Mouse (Mus musculus): ENCODE results near the gene Cep63. TPM values are rescaled to one million over a fixed set of nuclear protein-coding genes. Genes with fewer than 3 reads are reported as not detected.

Cep63 gene
- polyA plus RNA-seq, 1 experiment from 2014 or later: 43.9 TPM

GRCm38 (mm10) chr9:102547028-102547354 is 79.3 kb downstream of the Cep63 start:
- no peak overlapping the region for H3K4me2 ChIP-seq
- no peak for ATAC-seq (ENCODE audit: insufficient number of reproducible peaks, low FRiP score, low TSS enrichment, low read depth)
- H3K4me3 ChIP-seq: no peak overlapping the region
- H3K27ac ChIP-seq: no peak overlapping the region
- peaks cover 18% of the 10 kb centered on the region for H3K4me1 ChIP-seq
- no peak overlapping the region for H3K9ac ChIP-seq
- H3K36me3 ChIP-seq: no peaks in the 10 kb centered on the region
- H3K9me3 ChIP-seq: no peaks in the 10 kb centered on the region
- 32% methylated on average over 7 of the region's 7 CpGs for WGBS
- peaks cover 43% of the 10 kb centered on the region for H3K27me3 ChIP-seq

GRCm38 (mm10) chr9:102546256-102547027 is 79.9 kb downstream of the Cep63 start:
- no peak overlapping the region for H3K4me3 ChIP-seq
- WGBS: 45% methylated on average over 20 of the region's 20 CpGs
- peaks cover 43% of the 10 kb centered on the region for H3K27me3 ChIP-seq
- no peak overlapping the region for H3K4me2 ChIP-seq
- H3K27ac ChIP-seq: no peak overlapping the region
- peaks cover 16% of the 10 kb centered on the region for H3K4me1 ChIP-seq
- no peak overlapping the region for H3K9ac ChIP-seq
- no peak for ATAC-seq (ENCODE audit: insufficient number of reproducible peaks, low FRiP score, low TSS enrichment, low read depth)
- no peaks in the 10 kb centered on the region for H3K36me3 ChIP-seq
- H3K9me3 ChIP-seq: no peaks in the 10 kb centered on the region

GRCm38 (mm10) chr9:102545406-102546255 is 80.7 kb downstream of the Cep63 start:
- Histone ChIP-seq H3K9ac (no peak overlapping the region), H3K27me3 (peaks cover 43% of the 10 kb centered on the region), H3K4me2 (peak overlapping the region; percentile 54), H3K4me1 (peaks cover 16% of the 10 kb centered on the region), H3K36me3 (no peaks in the 10 kb centered on the region), H3K27ac (no peak overlapping the region), H3K9me3 (no peaks in the 10 kb centered on the region), H3K4me3 (0 out of 2 replicates have a peak overlapping the region, but pooled peaks have one; percentile 3)
- 18% methylated on average over 22 of the region's 22 CpGs for WGBS
- ATAC-seq (ENCODE audit: insufficient number of reproducible peaks, low FRiP score, low TSS enrichment, low read depth): no peak

GRCm38 (mm10) chr9:102544773-102545366 is 81.5 kb downstream of the Cep63 start:
- H3K4me1 ChIP-seq: peaks cover 16% of the 10 kb centered on the region
- H3K9ac ChIP-seq: no peak overlapping the region
- H3K9me3 ChIP-seq: no peaks in the 10 kb centered on the region
- WGBS: under 1% methylated on average over 26 of the region's 26 CpGs
- ATAC-seq (ENCODE audit: insufficient number of reproducible peaks, low FRiP score, low TSS enrichment, low read depth): no peak
- H3K27me3 ChIP-seq: peaks cover 43% of the 10 kb centered on the region
- peak overlapping the region; percentile 25 for H3K4me3 ChIP-seq
- H3K4me2 ChIP-seq: peak overlapping the region; percentile 54
- H3K27ac ChIP-seq: no peak overlapping the region
- H3K36me3 ChIP-seq: no peaks in the 10 kb centered on the region

- H3K27ac ChIP-seq: no peak overlapping the region
- 14% methylated on average over 11 of the region's 11 CpGs for WGBS
- H3K4me3 ChIP-seq: peak overlapping the region; percentile 25
- no peaks in the 10 kb centered on the region for H3K36me3 ChIP-seq
- H3K27me3 ChIP-seq: peaks cover 43% of the 10 kb centered on the region
- ATAC-seq (ENCODE audit: insufficient number of reproducible peaks, low FRiP score, low TSS enrichment, low read depth): 0 out of 2 replicates have a peak, but pooled peaks have one; percentile 50
- no peak overlapping the region for H3K9ac ChIP-seq
- H3K4me2 ChIP-seq: peak overlapping the region; percentile 54
- no peaks in the 10 kb centered on the region for H3K9me3 ChIP-seq
- peaks cover 16% of the 10 kb centered on the region for H3K4me1 ChIP-seq
These were observed 82.1 kb downstream of the Cep63 start for GRCm38 (mm10) chr9:102544116-102544772.

- peaks cover 43% of the 10 kb centered on the region for H3K27me3 ChIP-seq
- WGBS: 55% methylated on average over 2 of the region's 2 CpGs
These were observed 82.6 kb downstream of the Cep63 start for GRCm38 (mm10) chr9:102543761-102544115.

GRCm38 (mm10) chr9:102542540-102542939 is 83.8 kb downstream of the Cep63 start:
- WGBS: 69% methylated on average over 8 of the region's 8 CpGs
- Histone ChIP-seq H3K36me3 (no peaks in the 10 kb centered on the region), H3K9me3 (no peaks in the 10 kb centered on the region), H3K27ac (no peak overlapping the region), H3K27me3 (peaks cover 36% of the 10 kb centered on the region), H3K4me3 (no peak overlapping the region), H3K4me2 (no peak overlapping the region), H3K9ac (no peak overlapping the region), H3K4me1 (peaks cover 16% of the 10 kb centered on the region)
- no peak for ATAC-seq (ENCODE audit: insufficient number of reproducible peaks, low FRiP score, low TSS enrichment, low read depth)

More at GRCm38 (mm10) chr9:102543761-102544115, 82.6 kb downstream of the Cep63 start:
- no peak for ATAC-seq (ENCODE audit: insufficient number of reproducible peaks, low FRiP score, low TSS enrichment, low read depth)
- Histone ChIP-seq H3K27ac (no peak overlapping the region), H3K9ac (no peak overlapping the region), H3K9me3 (no peaks in the 10 kb centered on the region), H3K4me3 (no peak overlapping the region), H3K4me2 (no peak overlapping the region), H3K4me1 (peaks cover 16% of the 10 kb centered on the region), H3K36me3 (no peaks in the 10 kb centered on the region)

- no peak for ATAC-seq (ENCODE audit: insufficient number of reproducible peaks, low FRiP score, low TSS enrichment, low read depth)
- Histone ChIP-seq H3K4me3 (no peak overlapping the region), H3K36me3 (no peaks in the 10 kb centered on the region), H3K4me2 (no peak overlapping the region), H3K9ac (no peak overlapping the region), H3K27me3 (peaks cover 27% of the 10 kb centered on the region), H3K9me3 (no peaks in the 10 kb centered on the region), H3K27ac (no peak overlapping the region), H3K4me1 (peaks cover 16% of the 10 kb centered on the region)
- 79% methylated on average over 10 of the region's 10 CpGs for WGBS
These were observed 84.7 kb downstream of the Cep63 start for GRCm38 (mm10) chr9:102541666-102542065.

- H3K9me3 ChIP-seq: no peaks in the 10 kb centered on the region
- H3K36me3 ChIP-seq: no peaks in the 10 kb centered on the region
- no peak for ATAC-seq (ENCODE audit: insufficient number of reproducible peaks, low FRiP score, low TSS enrichment, low read depth)
- no peak overlapping the region for H3K4me3 ChIP-seq
- peaks cover 5% of the 10 kb centered on the region for H3K4me1 ChIP-seq
- WGBS: 45% methylated on average over 7 of the region's 7 CpGs
- H3K4me2 ChIP-seq: no peak overlapping the region
- no peak overlapping the region for H3K9ac ChIP-seq
- peaks cover 13% of the 10 kb centered on the region; the same call in 1 of the 2 replicates for H3K27me3 ChIP-seq
- H3K27ac ChIP-seq: no peak overlapping the region
These were observed 86.6 kb downstream of the Cep63 start for GRCm38 (mm10) chr9:102539699-102540098.

- Histone ChIP-seq H3K9me3 (no peaks in the 10 kb centered on the region), H3K27me3 (peaks cover 3% of the 10 kb centered on the region; the same call in 1 of the 2 replicates), H3K4me1 (peaks cover under 1% of the 10 kb centered on the region; the same call in 1 of the 2 replicates), H3K27ac (no peak overlapping the region), H3K9ac (no peak overlapping the region), H3K4me2 (no peak overlapping the region), H3K36me3 (no peaks in the 10 kb centered on the region), H3K4me3 (no peak overlapping the region)
- 86% methylated on average over 4 of the region's 4 CpGs for WGBS
- ATAC-seq (ENCODE audit: insufficient number of reproducible peaks, low FRiP score, low TSS enrichment, low read depth): no peak
These were observed 89.4 kb downstream of the Cep63 start for GRCm38 (mm10) chr9:102536968-102537367.
